Mouse (Mus musculus): ENCODE results near the gene Hist2h3c2.
"Not testable (repeated sequence)": the region's sequence is repeated elsewhere in the genome, so short reads cannot be mapped to it uniquely, and the experiment has no call there.

The Hist2h3c2 gene

GRCm38 (mm10) chr3:96199731-96200130 is 39.2 kb downstream of the Hist2h3c2 start:
- in situ Hi-C loops (cut with MboI, MseI): no loop called here

GRCm38 (mm10) chr3:96198601-96199251 is 40.2 kb downstream of the Hist2h3c2 start:
- in situ Hi-C loops (cut with MboI, MseI): not testable (repeated sequence)

- in situ Hi-C loops (cut with MboI, MseI): no loop called here
These were observed 40.7 kb downstream of the Hist2h3c2 start for GRCm38 (mm10) chr3:96198181-96198580.

GRCm38 (mm10) chr3:96197129-96197749 is 41.7 kb downstream of the Hist2h3c2 start:
- in situ Hi-C loops (cut with MboI, MseI): no loop called here

- in situ Hi-C loops (cut with MboI, MseI): no loop called here
These were observed 42.3 kb downstream of the Hist2h3c2 start for GRCm38 (mm10) chr3:96196437-96197128.

GRCm38 (mm10) chr3:96195616-96196313 is 43.2 kb downstream of the Hist2h3c2 start:
- in situ Hi-C loops (cut with MboI, MseI): no loop called here

GRCm38 (mm10) chr3:96194966-96195365 is 44.0 kb downstream of the Hist2h3c2 start:
- in situ Hi-C loops (cut with MboI, MseI): no loop called here

GRCm38 (mm10) chr3:96192977-96193376 is 46.0 kb downstream of the Hist2h3c2 start:
- in situ Hi-C loops (cut with MboI, MseI): no loop called here
